Mouse (Mus musculus) neural tube, embryonic 14.5 days (tissue): ENCODE data around the gene Ccdc163. TPM values are rescaled to one million over a fixed set of nuclear protein-coding genes. Genes with fewer than 3 reads are reported as not detected.
A peak's percentile ranks its signal among the peaks of the same experiment; 100 is the strongest.

ENCODE experiments used
- ATAC-seq: fragments of 200-750 bp; cut with Nextera tagmentation; 2 replicates; pipeline ENCODE4 v1.8.0; 2017; ENCODE audit warnings: low read depth, mild to moderate bottlenecking, moderate TSS enrichment, moderate library complexity
- H3K27ac ChIP-seq: fragments of 300-500 bp; sonication (generic); 2 replicates; pipeline ENCODE4 v1.5.1; 2014; ENCODE audit warnings: low read depth, mild to moderate bottlenecking, control low read depth, low read length, moderate library complexity, mixed read lengths
- H3K27me3 ChIP-seq: fragments of 300-500 bp; sonication (generic); 2 replicates; pipeline ENCODE4 v1.6.1; 2014; ENCODE audit warnings: low read length; ENCODE audit not compliant: control insufficient read depth, insufficient read depth
- H3K36me3 ChIP-seq: fragments of 300-500 bp; sonication (generic); 2 replicates; pipeline ENCODE4 v1.6.1; 2014; ENCODE audit warnings: low read length, mixed read lengths; ENCODE audit not compliant: control insufficient read depth, insufficient read depth
- H3K4me1 ChIP-seq: fragments of 300-500 bp; sonication (generic); 2 replicates; pipeline ENCODE4 v1.6.1; 2014; ENCODE audit warnings: low read length; ENCODE audit not compliant: control insufficient read depth, insufficient read depth
- H3K4me2 ChIP-seq: fragments of 300-500 bp; sonication (generic); 2 replicates; pipeline ENCODE4 v1.6.1; 2014; ENCODE audit warnings: mild to moderate bottlenecking, low read depth, low read length, control low read depth
- H3K4me3 ChIP-seq: fragments of 300-500 bp; sonication (generic); 2 replicates; pipeline ENCODE4 v1.5.1; 2014; ENCODE audit warnings: low read depth, low read length, control low read depth, mixed read lengths
- H3K9ac ChIP-seq: fragments of 300-500 bp; sonication (generic); replicated peaks from 2 replicates; pipeline ENCODE4 v1.6.1; 2014; ENCODE audit warnings: low read depth, mild to moderate bottlenecking, control low read depth, low read length, mixed read lengths
- H3K9me3 ChIP-seq: fragments of 300-500 bp; sonication (generic); 2 replicates; pipeline ENCODE4 v1.6.1; 2016; ENCODE audit warnings: low read length; ENCODE audit not compliant: control insufficient read depth
- WGBS: fragments of 180-500 bp; shearing (Covaris S2); extraction: QIAGEN DNeasy Blood & Tissue Kit; methylation state at CpG from one replicate; pipeline ENCODE4 v1.1.7; 2014; 5-methylcytosine and 5-hydroxymethylcytosine counted together
- polyA plus RNA-seq: library from polyadenylated mRNA; unstranded; fragments of >200 nt; fragmentation: Nextera tagmentation; extraction: Ambion mirVana; gene quantifications from 2 replicates; pipeline ENCODE4 v1.2.1, GENCODE M21; 2014

Gene Ccdc163
- polyA plus RNA-seq, 1 experiment from 2014 or later, result 9.0 TPM

- no peak overlapping the region for H3K4me3 ChIP-seq
- H3K36me3 ChIP-seq, result no peaks in the 10 kb centered on the region
- H3K9me3 ChIP-seq, result no peaks in the 10 kb centered on the region
- no peak overlapping the region for H3K9ac ChIP-seq
- peaks cover 7% of the 10 kb centered on the region; the same call in 1 of the 2 replicates for H3K4me1 ChIP-seq
- ATAC-seq, result no peak
- WGBS, result 96% methylated on average over 1 of the region's 1 CpGs
- no peaks in the 10 kb centered on the region for H3K27me3 ChIP-seq
- H3K4me2 ChIP-seq, result no peak overlapping the region
- H3K27ac ChIP-seq, result no peak overlapping the region
Measured at GRCm38 (mm10) chr4:116712536-116712935, 4.2 kb downstream of the Ccdc163 start.

GRCm38 (mm10) chr4:116719396-116719795 is 11.1 kb downstream of the Ccdc163 start:
- whole genome bisulfite sequencing, result 13% methylated on average over 3 of the region's 3 CpGs
- Histone ChIP-seq H3K36me3 (no peaks in the 10 kb centered on the region), H3K9ac (no peak overlapping the region), H3K27ac (no peak overlapping the region), H3K27me3 (no peaks in the 10 kb centered on the region), H3K4me2 (no peak overlapping the region), H3K4me1 (peaks cover 10% of the 10 kb centered on the region), H3K9me3 (no peaks in the 10 kb centered on the region), H3K4me3 (no peak overlapping the region)
- no peak for ATAC-seq

GRCm38 (mm10) chr4:116720343-116721097 is 12.2 kb downstream of the Ccdc163 start, which contains the start of gene Tesk2:
Gene Tesk2, plus strand, starts transcription at chr4:116720948.
- peak; percentile 97 for ATAC-seq
- no peaks in the 10 kb centered on the region for H3K9me3 ChIP-seq
- peak within 1 kb of the TSS; percentile 67 for H3K4me3 ChIP-seq
- H3K9ac ChIP-seq, result peak within 1 kb of the TSS; percentile 54
- no peaks in the 10 kb centered on the region for H3K27me3 ChIP-seq
- peaks cover 10% of the 10 kb centered on the region for H3K4me1 ChIP-seq
- peak within 1 kb of the TSS; percentile 58; the same call in 1 of the 2 replicates for H3K27ac ChIP-seq
- H3K36me3 ChIP-seq, result no peaks in the 10 kb centered on the region
- under 1% methylated on average over 34 of the region's 34 CpGs for WGBS
- peak within 1 kb of the TSS; percentile 95 for H3K4me2 ChIP-seq

- no peak for ATAC-seq
- peak overlapping the region; percentile 95 for H3K4me2 ChIP-seq
- peak overlapping the region; percentile 58; the same call in 1 of the 2 replicates for H3K27ac ChIP-seq
- no peaks in the 10 kb centered on the region for H3K27me3 ChIP-seq
- H3K4me3 ChIP-seq, result peak overlapping the region; percentile 67
- no peaks in the 10 kb centered on the region for H3K9me3 ChIP-seq
- H3K4me1 ChIP-seq, result peaks cover 10% of the 10 kb centered on the region
- H3K9ac ChIP-seq, result peak overlapping the region; percentile 54
- 1% methylated on average over 24 of the region's 29 CpGs for WGBS
- no peaks in the 10 kb centered on the region for H3K36me3 ChIP-seq
Measured at GRCm38 (mm10) chr4:116721098-116721628, 12.9 kb downstream of the Ccdc163 start.

GRCm38 (mm10) chr4:116722230-116722629 is 13.9 kb downstream of the Ccdc163 start:
- Histone ChIP-seq H3K4me2 (no peak overlapping the region), H3K9ac (no peak overlapping the region), H3K4me1 (peaks cover 10% of the 10 kb centered on the region), H3K27ac (no peak overlapping the region), H3K27me3 (no peaks in the 10 kb centered on the region), H3K9me3 (no peaks in the 10 kb centered on the region), H3K36me3 (no peaks in the 10 kb centered on the region), H3K4me3 (no peak overlapping the region)
- no peak for ATAC-seq
- 30% methylated on average over 7 of the region's 7 CpGs for WGBS

- H3K4me2 ChIP-seq, result no peak overlapping the region
- ATAC-seq, result no peak
- no peak overlapping the region for H3K27ac ChIP-seq
- no peak overlapping the region for H3K4me3 ChIP-seq
- no peaks in the 10 kb centered on the region for H3K27me3 ChIP-seq
- H3K4me1 ChIP-seq, result peaks cover 10% of the 10 kb centered on the region
- no peak overlapping the region for H3K9ac ChIP-seq
- H3K9me3 ChIP-seq, result no peaks in the 10 kb centered on the region
- WGBS, result 88% methylated on average over 5 of the region's 5 CpGs
- no peaks in the 10 kb centered on the region for H3K36me3 ChIP-seq
Measured at GRCm38 (mm10) chr4:116725444-116725843, 17.1 kb downstream of the Ccdc163 start.

GRCm38 (mm10) chr4:116727401-116727800 is 19.1 kb downstream of the Ccdc163 start:
- Histone ChIP-seq H3K9ac (no peak overlapping the region), H3K9me3 (no peaks in the 10 kb centered on the region), H3K27me3 (no peaks in the 10 kb centered on the region), H3K4me2 (no peak overlapping the region), H3K36me3 (no peaks in the 10 kb centered on the region), H3K4me1 (peaks cover under 1% of the 10 kb centered on the region; the same call in 1 of the 2 replicates), H3K27ac (no peak overlapping the region), H3K4me3 (no peak overlapping the region)
- ATAC-seq, result no peak
- 84% methylated on average over 3 of the region's 3 CpGs for WGBS

- Histone ChIP-seq H3K4me3 (no peak overlapping the region), H3K27me3 (no peaks in the 10 kb centered on the region), H3K9me3 (no peaks in the 10 kb centered on the region), H3K4me1 (no peaks in the 10 kb centered on the region), H3K36me3 (no peaks in the 10 kb centered on the region), H3K4me2 (no peak overlapping the region), H3K27ac (no peak overlapping the region), H3K9ac (no peak overlapping the region)
- ATAC-seq, result no peak
- WGBS, result 97% methylated on average over 3 of the region's 3 CpGs
Measured at GRCm38 (mm10) chr4:116729532-116729931, 21.2 kb downstream of the Ccdc163 start.

- 93% methylated on average over 9 of the region's 9 CpGs for WGBS
- no peaks in the 10 kb centered on the region for H3K9me3 ChIP-seq
- ATAC-seq, result no peak
Measured at GRCm38 (mm10) chr4:116731077-116731476, 22.8 kb downstream of the Ccdc163 start.

More at GRCm38 (mm10) chr4:116731077-116731476, 22.8 kb downstream of the Ccdc163 start:
- Histone ChIP-seq H3K27ac (no peak overlapping the region), H3K27me3 (no peaks in the 10 kb centered on the region), H3K4me2 (no peak overlapping the region), H3K9ac (no peak overlapping the region), H3K4me3 (no peak overlapping the region), H3K36me3 (no peaks in the 10 kb centered on the region), H3K4me1 (no peaks in the 10 kb centered on the region)
